Mouse (Mus musculus): ENCODE data around the gene Ninj2.

Ninj2 gene

DNA sequence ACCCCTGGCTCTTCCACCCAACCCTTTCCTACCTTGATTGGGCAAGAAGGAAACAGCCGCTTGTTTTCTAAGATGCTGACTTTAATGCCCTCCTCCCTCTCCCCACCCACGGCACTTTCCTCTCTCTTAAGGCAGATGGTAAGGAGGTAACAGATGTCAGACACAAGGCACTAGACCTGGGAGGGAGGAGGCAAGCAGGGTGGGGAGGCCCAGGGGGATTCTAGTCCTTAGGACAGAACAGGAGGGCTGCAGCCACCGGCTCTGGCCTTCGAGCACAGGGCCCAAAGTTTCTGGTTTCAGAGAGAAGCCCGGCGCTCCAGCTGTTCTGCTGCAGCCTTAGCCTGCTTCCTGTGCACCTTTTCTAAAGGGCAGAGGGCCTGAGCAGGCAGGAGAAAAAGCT lies 108.8 kb downstream of the Ninj2 start:
- DNase-seq = no peak

DNA sequence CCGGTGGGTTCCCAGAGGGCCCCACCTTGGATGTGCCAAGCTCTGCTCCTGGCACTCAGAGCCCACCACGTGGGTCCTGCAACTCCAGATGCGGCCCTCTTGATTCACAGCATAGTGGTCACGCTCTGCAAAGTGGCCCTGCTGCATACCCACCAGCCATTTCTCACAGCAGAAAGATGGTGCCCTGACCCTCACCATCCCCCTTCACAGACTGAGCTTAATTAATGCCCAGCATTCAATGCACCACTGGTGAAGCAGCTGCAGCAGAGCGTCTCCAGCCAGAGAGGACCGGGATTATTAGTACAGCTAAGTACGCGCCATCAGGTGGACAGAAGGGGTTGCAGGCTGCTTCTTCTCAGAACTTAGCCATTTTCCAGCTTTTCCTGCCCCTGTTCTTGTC lies 109.3 kb downstream of the Ninj2 start:
- no peak for DNase-seq

DNA sequence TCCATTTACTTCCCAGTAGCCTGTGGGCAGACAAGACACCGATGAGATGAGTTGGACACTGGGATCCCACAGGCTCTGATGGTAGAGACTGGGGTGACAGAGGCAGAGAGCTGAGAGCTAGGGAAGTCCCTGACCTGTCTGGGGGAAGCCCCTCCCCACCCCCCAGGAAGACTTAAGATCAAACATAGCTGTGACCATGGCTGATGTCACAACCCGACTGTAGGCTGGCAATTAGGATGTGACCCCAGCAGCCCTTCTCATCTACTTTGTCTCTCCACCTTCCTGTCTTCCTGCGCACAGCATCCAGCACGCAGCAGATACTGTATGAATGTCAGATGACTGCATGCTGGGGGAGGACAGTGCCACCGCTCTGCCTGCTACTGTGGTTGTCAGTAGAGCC lies 113.4 kb downstream of the Ninj2 start:
- DNase-seq = no peak

DNA sequence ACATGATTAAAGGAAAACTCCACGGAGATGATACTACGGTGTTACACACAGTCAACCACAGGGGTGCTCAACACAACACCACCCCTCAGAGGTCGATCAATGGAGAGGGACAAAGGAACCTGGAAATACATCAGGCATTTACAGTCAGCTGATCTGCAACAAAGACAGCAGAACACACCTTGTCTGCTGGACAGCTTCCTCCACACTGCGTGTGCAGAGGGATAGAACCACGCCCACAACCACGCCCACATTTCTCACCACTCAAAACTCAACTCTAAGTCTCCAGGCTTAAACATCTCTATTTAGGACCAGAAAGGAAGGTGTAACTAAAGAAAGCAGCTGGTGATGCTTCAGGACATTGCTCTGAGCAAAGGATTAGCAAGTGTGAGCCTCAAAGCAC lies 118.4 kb downstream of the Ninj2 start:
- no peak for DNase-seq

DNA sequence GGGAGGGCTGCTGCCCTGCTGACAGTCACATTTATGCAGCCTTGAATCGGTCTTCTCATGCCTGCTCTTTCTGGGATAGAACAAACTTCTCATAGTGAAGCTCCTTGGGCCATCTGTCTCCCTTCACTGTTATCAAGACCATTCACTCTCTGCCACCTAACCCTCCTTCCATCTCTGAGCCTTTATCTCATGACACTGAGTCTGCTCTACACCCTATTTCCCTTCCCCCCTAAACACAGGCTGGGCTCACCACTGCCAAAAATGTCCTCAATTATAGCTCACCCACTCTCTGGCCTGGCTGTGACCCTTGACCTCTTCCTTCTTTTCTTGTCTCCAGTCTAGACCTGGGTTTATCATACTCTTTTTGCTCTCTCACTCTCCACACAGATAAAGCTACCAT lies 123.6 kb downstream of the Ninj2 start:
- no peak for DNase-seq

DNA sequence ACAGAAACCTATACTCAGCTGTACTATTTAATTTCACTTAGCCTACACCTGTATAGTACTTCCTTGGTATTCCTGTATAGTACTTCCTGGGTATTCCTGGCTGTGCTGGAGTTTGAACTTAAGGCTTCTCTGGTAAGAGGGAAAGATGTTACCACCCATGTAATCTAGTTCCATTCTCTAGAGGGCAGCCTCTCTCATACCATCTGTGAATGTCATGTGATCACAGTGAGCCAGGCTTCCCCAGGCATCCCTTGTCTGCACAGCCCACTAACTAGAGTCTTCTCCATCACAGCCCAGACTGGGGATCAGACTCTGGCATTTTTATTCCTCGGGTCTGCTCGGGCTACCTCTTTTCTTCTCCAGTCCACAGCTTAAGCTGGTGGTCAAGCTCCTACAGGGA lies 126.1 kb downstream of the Ninj2 start:
- DNase-seq = no peak

DNA sequence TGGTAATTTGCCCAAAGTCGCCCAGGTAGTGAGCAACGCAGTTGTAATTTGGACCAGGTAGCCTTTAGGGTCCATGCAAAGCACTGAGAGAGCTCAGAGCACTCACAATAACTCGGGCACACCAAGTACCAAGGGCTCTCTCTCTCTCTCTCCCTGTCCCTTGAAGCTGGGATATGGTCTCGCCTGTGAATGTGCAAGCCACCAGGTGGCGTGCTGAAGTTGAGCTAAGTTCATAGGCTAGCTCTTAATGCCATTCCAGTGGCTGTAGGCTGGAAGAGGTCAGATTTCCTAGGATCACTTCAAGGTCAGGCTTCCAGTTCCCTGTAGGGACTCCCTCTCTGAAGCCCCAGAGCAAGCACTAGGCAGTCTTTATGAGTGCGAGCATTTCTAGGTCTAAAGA lies 129.5 kb downstream of the Ninj2 start:
- DNase-seq = peak; percentile 72 to 75

DNA sequence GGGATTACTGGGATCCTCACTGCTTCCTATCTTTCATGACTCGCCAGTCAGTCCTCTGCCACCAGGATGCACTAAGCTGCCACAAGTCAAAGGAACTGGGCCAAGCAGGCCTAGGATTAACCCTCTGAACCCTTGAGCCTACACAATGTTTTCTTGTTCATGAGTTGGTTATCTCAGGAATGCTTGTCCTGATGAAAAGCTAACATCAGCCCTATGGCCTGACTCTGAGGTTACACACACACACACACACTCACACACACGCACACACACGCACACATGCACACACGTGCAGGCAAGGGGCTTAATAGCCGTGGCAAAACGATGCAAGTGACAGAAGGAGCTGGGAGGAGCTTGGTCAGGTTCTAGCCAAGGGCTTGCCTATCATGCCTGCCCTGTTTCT lies 132.2 kb downstream of the Ninj2 start:
- peak; percentile 24 to 36 for DNase-seq

DNA sequence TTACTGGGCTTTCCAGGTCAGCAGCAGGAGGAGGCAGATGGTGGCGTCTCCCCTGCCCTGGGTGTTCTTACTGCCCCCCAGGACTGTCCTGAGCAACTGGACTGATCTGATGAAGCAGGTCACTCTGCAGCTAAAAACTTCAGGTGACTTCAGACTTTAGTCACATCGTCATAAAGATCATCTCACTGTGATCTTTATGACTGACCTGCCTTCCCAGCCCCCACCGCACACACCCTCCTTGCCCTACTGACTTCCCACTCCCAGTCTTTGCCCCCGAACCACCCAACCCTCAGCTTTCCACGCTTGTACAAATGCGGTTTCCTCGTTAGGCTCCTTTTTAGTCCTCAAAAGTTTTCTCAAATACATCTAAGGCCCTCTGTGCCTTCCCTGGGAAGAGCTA lies 133.9 kb downstream of the Ninj2 start:
- no peak for DNase-seq

DNA sequence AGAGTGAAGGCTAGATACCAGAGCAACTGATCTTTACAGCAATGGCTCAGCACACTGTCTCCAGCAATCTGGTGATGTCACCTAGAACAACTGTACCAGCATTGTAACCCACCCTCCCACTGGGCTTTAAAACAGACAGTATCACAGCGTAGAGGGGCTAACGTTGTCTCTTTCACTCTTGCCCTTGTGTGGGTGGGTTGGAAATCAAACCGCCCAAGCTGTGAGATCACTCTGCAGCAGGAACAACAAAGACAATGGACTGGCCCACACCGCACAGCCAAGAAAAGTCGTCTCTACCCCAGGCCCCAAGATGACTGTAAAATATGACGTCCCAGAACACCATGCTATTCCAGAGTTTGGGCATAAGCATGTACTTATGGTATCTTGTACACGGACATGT lies 136.7 kb downstream of the Ninj2 start:
- no peak for DNase-seq

DNA sequence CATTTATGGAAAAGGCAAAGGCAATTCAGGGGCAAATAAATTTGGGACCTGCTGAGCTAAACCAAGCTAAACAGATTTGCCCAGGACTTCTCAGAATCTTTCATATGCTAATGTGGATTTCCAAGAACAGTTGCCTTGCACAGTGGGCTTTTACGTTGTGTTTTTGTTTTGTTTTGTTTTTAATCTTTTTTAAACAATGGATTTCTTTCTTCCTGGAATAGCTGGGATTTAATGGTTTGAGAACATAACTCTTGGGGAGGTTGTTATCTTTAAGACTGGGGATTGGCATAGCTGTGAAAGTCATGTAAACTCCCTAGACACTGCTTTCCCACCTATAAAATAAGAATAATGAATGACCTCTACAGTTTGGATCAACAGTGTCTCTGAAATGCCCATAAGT lies 137.3 kb downstream of the Ninj2 start:
- DNase-seq = no peak

DNA sequence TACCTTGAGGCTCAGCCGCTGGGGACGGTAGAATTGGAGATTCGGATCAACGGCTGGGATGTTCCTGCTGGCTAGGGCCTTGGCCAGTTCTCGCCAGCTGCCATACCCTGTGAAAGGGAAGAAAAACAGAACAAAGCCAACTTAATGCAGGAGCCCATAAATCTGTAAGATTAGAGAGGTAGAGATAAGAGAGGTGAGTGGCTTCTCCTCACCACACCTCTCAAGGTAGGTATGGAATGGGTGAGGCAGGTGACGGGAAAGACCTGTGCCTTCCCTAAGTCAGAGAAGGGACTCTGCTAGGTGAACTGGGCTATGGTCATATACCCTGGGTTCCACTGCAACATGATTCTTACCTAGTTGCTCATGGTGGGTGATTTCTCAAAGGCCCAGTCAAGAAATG lies 139.7 kb downstream of the Ninj2 start:
- DNase-seq = no peak

DNA sequence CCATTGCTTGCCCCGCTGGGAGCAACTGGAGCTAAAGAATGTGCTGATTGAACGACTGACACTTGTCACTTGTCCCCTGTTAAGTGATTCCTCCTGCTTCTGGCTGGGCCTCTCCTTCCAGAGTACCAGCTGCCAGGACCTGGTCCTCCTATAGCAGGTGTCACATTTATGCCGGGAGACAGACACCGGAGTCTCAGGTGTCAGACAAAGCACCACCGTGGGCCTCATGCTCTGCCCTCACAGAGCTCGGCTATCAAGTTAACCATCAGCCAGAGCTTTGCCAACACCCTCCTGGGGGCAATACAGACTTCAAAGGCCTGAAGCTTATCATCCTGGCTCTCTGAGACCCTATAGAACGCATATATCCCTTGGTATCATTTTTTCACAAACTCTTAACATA lies 142.7 kb downstream of the Ninj2 start:
- DNase-seq = no peak

DNA sequence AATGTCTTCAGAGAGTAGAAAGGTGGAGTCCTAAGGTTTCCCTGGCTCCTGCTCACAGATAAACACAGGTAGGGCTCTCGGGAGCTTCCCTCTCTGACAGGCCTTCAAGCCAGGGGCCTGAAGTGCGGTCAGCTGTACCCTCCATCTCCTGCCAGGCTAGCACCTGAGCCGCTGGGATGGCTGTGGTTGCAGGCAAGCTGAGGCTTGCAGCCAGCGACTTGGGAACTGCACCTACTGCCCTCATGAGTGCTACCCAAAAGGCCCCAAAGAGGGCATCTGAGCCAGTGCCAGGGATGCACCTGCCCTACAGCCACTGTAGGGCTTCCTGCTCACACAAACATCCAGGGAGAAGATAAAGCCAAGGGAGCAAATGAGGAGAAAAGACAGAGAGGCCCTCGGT lies 147.3 kb downstream of the Ninj2 start:
- peak; percentile 42 to 61 for DNase-seq

DNA sequence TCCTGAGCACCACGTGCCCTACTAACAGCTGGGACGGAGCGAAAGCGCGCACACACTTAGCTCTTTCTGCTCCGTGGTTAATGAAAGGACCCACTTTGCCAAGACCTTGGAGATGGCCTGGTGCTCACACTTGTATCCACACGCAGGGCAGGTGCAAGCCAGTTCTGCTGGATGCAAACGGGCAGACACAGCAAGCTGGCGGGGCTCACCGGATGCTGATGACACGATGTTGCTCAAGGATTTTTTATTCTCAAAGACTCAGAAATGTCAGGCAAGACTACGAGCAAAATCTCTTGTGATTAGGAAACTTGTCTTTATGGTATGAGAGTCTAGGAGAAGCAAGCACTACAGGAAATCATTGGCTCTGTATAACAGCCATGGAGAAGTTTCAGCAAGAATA lies 148.3 kb downstream of the Ninj2 start:
- no peak for DNase-seq

DNA sequence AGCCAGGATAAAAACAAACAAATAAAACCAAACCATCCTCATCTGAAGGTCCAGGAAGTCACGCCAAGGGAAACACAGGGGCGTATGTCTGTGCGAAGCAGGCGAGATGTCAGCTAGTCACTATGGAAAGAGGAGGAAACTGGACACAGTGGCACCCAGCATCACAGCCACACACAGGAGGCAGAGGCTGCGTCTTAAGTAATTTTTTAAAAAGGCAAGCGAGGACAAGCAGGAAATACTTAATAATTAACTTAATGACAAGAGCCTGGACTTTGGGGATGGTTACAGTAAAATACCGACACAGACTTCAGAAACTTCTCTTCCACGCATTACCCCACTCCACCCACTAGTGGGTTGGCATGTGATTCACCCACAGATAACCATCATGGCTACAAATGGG lies 149.4 kb downstream of the Ninj2 start:
- no peak for DNase-seq

DNA sequence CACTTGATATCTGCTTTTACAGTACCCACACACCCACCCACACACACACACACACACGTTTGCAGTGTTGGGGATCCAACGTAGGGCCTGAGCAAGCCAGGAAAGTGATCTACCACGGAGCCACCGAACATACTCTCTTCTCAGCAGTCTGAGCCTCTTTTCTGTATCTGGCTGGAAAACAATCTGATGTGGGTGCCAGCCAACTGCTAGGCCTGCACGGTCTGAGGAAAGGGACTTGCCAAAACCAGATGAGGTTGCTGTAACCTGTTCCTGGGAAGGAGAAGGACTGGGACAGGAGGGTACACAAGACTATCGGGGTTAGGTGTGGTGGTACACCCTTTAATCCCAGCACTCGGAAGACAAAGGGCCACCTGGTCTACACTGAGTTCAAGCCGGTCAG lies 150.1 kb downstream of the Ninj2 start:
- DNase-seq = peak; percentile 42 to 52

DNA sequence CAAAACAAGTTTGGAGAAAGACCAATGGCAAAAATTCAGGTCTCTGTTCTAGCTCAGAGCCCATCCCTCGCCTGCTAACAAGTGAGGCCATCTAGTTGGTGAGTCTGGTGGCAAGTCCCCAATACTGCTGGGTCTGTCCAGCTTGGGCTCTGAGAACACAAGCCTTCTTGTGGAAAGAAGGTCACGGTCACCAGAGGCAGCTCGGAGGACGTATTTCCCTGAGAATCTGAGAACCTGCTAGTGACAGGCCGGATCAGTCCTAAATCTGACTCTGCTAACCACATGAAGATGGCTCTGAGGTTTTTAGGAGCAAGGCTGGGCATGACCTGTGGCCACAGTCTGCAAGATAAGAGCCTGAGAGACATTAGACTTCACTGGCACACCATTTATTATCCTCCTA lies 153.5 kb downstream of the Ninj2 start:
- DNase-seq = no peak

DNA sequence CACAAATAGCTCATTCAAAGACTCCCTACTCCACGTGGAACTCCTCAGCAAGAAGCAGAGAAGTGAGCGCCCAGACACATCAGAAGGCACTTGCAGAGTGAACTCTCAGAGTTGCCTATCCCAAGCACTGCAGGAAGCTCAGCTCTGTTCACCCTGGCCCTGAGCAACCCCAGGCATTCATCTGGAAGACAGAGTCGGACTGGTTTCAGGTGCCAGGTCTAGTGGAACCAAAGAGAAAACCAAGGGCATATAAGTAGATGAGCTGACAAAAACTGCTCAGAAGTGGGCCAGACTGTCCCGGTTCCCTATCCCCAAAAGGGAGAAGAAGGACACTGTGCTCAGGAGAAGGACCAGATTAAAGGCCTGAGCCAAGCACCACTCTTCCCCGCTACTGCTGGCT lies 156.7 kb downstream of the Ninj2 start:
- no peak for DNase-seq
